Mouse (Mus musculus) embryonic facial prominence, embryonic 13.5 days (tissue): Measurements from ENCODE around the gene G530012D18Rik. TPM values are rescaled to one million over a fixed set of nuclear protein-coding genes. Genes with fewer than 3 reads are reported as not detected.
"Not testable (repeated sequence)": the region's sequence is repeated elsewhere in the genome, so short reads cannot be mapped to it uniquely, and the experiment has no call there.

Source experiments
- ATAC-seq: fragments of 200-750 bp; cut with Nextera tagmentation; 2 replicates; pipeline ENCODE4 v1.8.0; 2017; ENCODE audit warnings: low read depth; ENCODE audit not compliant: insufficient number of reproducible peaks, insufficient read depth, low FRiP score, low TSS enrichment
- H3K27ac ChIP-seq: fragments of 300-500 bp; sonication (generic); 2 replicates; pipeline ENCODE4 v1.5.1; 2015; ENCODE audit warnings: moderate library complexity, mild to moderate bottlenecking, inconsistent platforms
- H3K27me3 ChIP-seq: fragments of 300-500 bp; sonication (generic); 2 replicates; pipeline ENCODE4 v1.6.1; 2015; ENCODE audit warnings: mild to moderate bottlenecking, inconsistent platforms
- H3K36me3 ChIP-seq: fragments of 300-500 bp; sonication (generic); 2 replicates; pipeline ENCODE4 v1.6.1; 2015; ENCODE audit warnings: mild to moderate bottlenecking, inconsistent platforms
- H3K4me1 ChIP-seq: fragments of 300-500 bp; sonication (generic); 2 replicates; pipeline ENCODE4 v1.6.1; 2015; ENCODE audit warnings: inconsistent platforms
- H3K4me2 ChIP-seq: fragments of 300-500 bp; sonication (generic); 2 replicates; pipeline ENCODE4 v1.6.1; 2015; ENCODE audit warnings: moderate library complexity, mild to moderate bottlenecking, inconsistent platforms
- H3K4me3 ChIP-seq: fragments of 300-500 bp; sonication (generic); 2 replicates; pipeline ENCODE4 v1.5.1; 2015; ENCODE audit warnings: mild to moderate bottlenecking, inconsistent platforms
- H3K9ac ChIP-seq: fragments of 300-500 bp; sonication (generic); 2 replicates; pipeline ENCODE4 v1.6.1; 2015; ENCODE audit warnings: mild to moderate bottlenecking, inconsistent platforms
- H3K9me3 ChIP-seq: fragments of 300-500 bp; sonication (generic); 2 replicates; pipeline ENCODE4 v1.6.1; 2016; ENCODE audit warnings: inconsistent platforms
- WGBS: fragments of 180-500 bp; shearing (Covaris S2); methylation state at CpG from one replicate; pipeline ENCODE4 v1.1.7; 2015; ENCODE audit warnings: mixed read lengths; 5-methylcytosine and 5-hydroxymethylcytosine counted together
- polyA plus RNA-seq: library from polyadenylated mRNA; unstranded; fragments of >200 nt; fragmentation: Nextera tagmentation; extraction: Ambion mirVana; gene quantifications from 2 replicates; pipeline ENCODE4 v1.2.1, GENCODE M21; 2015

G530012D18Rik gene
- not detected in 2 replicates for polyA plus RNA-seq

- not testable (repeated sequence) for H3K4me1 ChIP-seq, H3K4me2 ChIP-seq, H3K27ac ChIP-seq, ATAC-seq, H3K9me3 ChIP-seq, H3K4me3 ChIP-seq, H3K36me3 ChIP-seq, H3K9ac ChIP-seq, H3K27me3 ChIP-seq
- 74% methylated on average over 2 of the region's 3 CpGs for WGBS
Observed at GRCm38 (mm10) chr1:85575376-85575775, at the start of gene G530012D18Rik. TSS of gene G530012D18Rik (plus strand) at chr1:85575676.

- 54% methylated on average over 3 of the region's 3 CpGs for WGBS
- H3K4me1 ChIP-seq, H3K36me3 ChIP-seq, H3K27me3 ChIP-seq, H3K4me2 ChIP-seq, ATAC-seq, H3K27ac ChIP-seq, H3K9ac ChIP-seq, H3K4me3 ChIP-seq, H3K9me3 ChIP-seq: not testable (repeated sequence)
Observed at GRCm38 (mm10) chr1:85526401-85526800, 49.1 kb upstream of the G530012D18Rik start.

GRCm38 (mm10) chr1:85528451-85529110 lies 46.9 kb upstream of the G530012D18Rik start:
- H3K36me3 ChIP-seq, ATAC-seq, H3K9me3 ChIP-seq, H3K27me3 ChIP-seq, H3K27ac ChIP-seq, H3K4me1 ChIP-seq, H3K4me3 ChIP-seq, H3K9ac ChIP-seq, H3K4me2 ChIP-seq: not testable (repeated sequence)
- 75% methylated on average over 13 of the region's 15 CpGs for WGBS

GRCm38 (mm10) chr1:85543818-85544217 lies 31.7 kb upstream of the G530012D18Rik start:
- not testable (repeated sequence) for H3K4me2 ChIP-seq, H3K27ac ChIP-seq, H3K36me3 ChIP-seq, H3K9me3 ChIP-seq, H3K27me3 ChIP-seq, H3K4me1 ChIP-seq, ATAC-seq, H3K4me3 ChIP-seq, H3K9ac ChIP-seq
- whole genome bisulfite sequencing, result 62% methylated on average over 4 of the region's 4 CpGs

- not testable (repeated sequence) for H3K27me3 ChIP-seq, H3K4me1 ChIP-seq, H3K36me3 ChIP-seq, ATAC-seq, H3K9ac ChIP-seq, H3K9me3 ChIP-seq, H3K27ac ChIP-seq, H3K4me2 ChIP-seq, H3K4me3 ChIP-seq
Observed at GRCm38 (mm10) chr1:85546442-85546841, 29.0 kb upstream of the G530012D18Rik start.

- ATAC-seq, H3K27me3 ChIP-seq, H3K4me1 ChIP-seq, H3K27ac ChIP-seq, H3K4me3 ChIP-seq, H3K9ac ChIP-seq, H3K4me2 ChIP-seq, H3K36me3 ChIP-seq, H3K9me3 ChIP-seq: not testable (repeated sequence)
- WGBS, result 78% methylated on average over 4 of the region's 4 CpGs
Observed at GRCm38 (mm10) chr1:85555261-85555660, 20.2 kb upstream of the G530012D18Rik start.

- WGBS, result 69% methylated on average over 4 of the region's 4 CpGs
- H3K9me3 ChIP-seq, ATAC-seq, H3K27me3 ChIP-seq, H3K36me3 ChIP-seq, H3K4me3 ChIP-seq, H3K9ac ChIP-seq, H3K27ac ChIP-seq, H3K4me2 ChIP-seq, H3K4me1 ChIP-seq: not testable (repeated sequence)
Observed at GRCm38 (mm10) chr1:85573554-85573953, 1.9 kb upstream of the G530012D18Rik start.

GRCm38 (mm10) chr1:85578372-85579010 lies 3.0 kb downstream of the G530012D18Rik start:
- not testable (repeated sequence) for H3K27ac ChIP-seq

GRCm38 (mm10) chr1:85579199-85580147 lies 4.0 kb downstream of the G530012D18Rik start:
- not testable (repeated sequence) for H3K4me1 ChIP-seq, H3K9ac ChIP-seq, H3K9me3 ChIP-seq, H3K36me3 ChIP-seq, H3K4me2 ChIP-seq, H3K4me3 ChIP-seq, H3K27me3 ChIP-seq, H3K27ac ChIP-seq
- WGBS, result 59% methylated on average over 6 of the region's 7 CpGs
- ATAC-seq, result peak; percentile 43; the same call in 1 of the 2 replicates

More at GRCm38 (mm10) chr1:85578372-85579010, 3.0 kb downstream of the G530012D18Rik start:
- H3K27me3 ChIP-seq, H3K9me3 ChIP-seq, H3K4me3 ChIP-seq, H3K9ac ChIP-seq, H3K4me1 ChIP-seq, ATAC-seq, H3K36me3 ChIP-seq, H3K4me2 ChIP-seq: not testable (repeated sequence)
- 68% methylated on average over 3 of the region's 3 CpGs for WGBS

- H3K9ac ChIP-seq, H3K4me3 ChIP-seq, H3K27me3 ChIP-seq, H3K4me1 ChIP-seq, H3K27ac ChIP-seq, H3K4me2 ChIP-seq, H3K36me3 ChIP-seq, H3K9me3 ChIP-seq: not testable (repeated sequence)
- WGBS, result 60% methylated on average over 3 of the region's 4 CpGs
- ATAC-seq, result peak; percentile 75; the same call in 1 of the 2 replicates
Observed at GRCm38 (mm10) chr1:85580148-85580534, 4.7 kb downstream of the G530012D18Rik start.

- H3K4me3 ChIP-seq, H3K9ac ChIP-seq, H3K27ac ChIP-seq, H3K4me2 ChIP-seq, ATAC-seq, H3K4me1 ChIP-seq, H3K36me3 ChIP-seq, H3K27me3 ChIP-seq, H3K9me3 ChIP-seq: not testable (repeated sequence)
- WGBS, result 70% methylated on average over 3 of the region's 3 CpGs
Observed at GRCm38 (mm10) chr1:85580578-85580977, 5.1 kb downstream of the G530012D18Rik start.
